8 mouse cellular contexts compared by ENCODE assay signal in genomic region chr4:34958155-34959028, GRCm38 (mm10).
DNase-seq lines count a peak whose midpoint lies in the region; ATAC-seq and TF ChIP-seq lines count a peak whose summit lies in the region.

No protein-coding gene starts in this region.

- no peak overlapping the region for H3K4me2 ChIP-seq in hindbrain, postnatal 0 days (ENCODE audit: low read depth, low read length)
- H3K4me2 ChIP-seq in liver, postnatal 0 days (ENCODE audit: low read depth, low read length): no peak overlapping the region
- no peak overlapping the region; the same call in 1 of the 2 replicates for H3K4me2 ChIP-seq in neural tube, embryonic 14.5 days (ENCODE audit: low read depth, low read length)

- no peak overlapping the region for H3K9ac ChIP-seq in hindbrain, postnatal 0 days (replicated peaks; ENCODE audit: low read length)
- no peak overlapping the region for H3K9ac ChIP-seq in liver, postnatal 0 days (replicated peaks)
- no peak overlapping the region for H3K9ac ChIP-seq in neural tube, embryonic 14.5 days (replicated peaks; ENCODE audit: low read depth, low read length)

- H3K27me3 ChIP-seq in testis, adult 2 months (ENCODE audit: control insufficient read depth, insufficient read depth, low read length): no peaks in the 10 kb centered on the region
- no peaks in the 10 kb centered on the region for H3K27me3 ChIP-seq in forebrain, embryonic 10.5 days (ENCODE audit: poor library complexity, severe bottlenecking)
- no peaks in the 10 kb centered on the region for H3K27me3 ChIP-seq in hindbrain, postnatal 0 days (ENCODE audit: insufficient read depth, low read length)
- no peaks in the 10 kb centered on the region for H3K27me3 ChIP-seq in liver, postnatal 0 days (ENCODE audit: insufficient read depth, low read length)
- H3K27me3 ChIP-seq in neural tube, embryonic 14.5 days (ENCODE audit: control insufficient read depth, insufficient read depth, low read length): no peaks in the 10 kb centered on the region

- TF ChIP-seq EP300 in liver, postnatal 0 days (IDR thresholded peaks at IDR 0.05; ENCODE audit: low read depth): no peak

- H3K9me3 ChIP-seq in forebrain, embryonic 10.5 days: no peaks in the 10 kb centered on the region
- no peaks in the 10 kb centered on the region for H3K9me3 ChIP-seq in hindbrain, postnatal 0 days (ENCODE audit: low read length)
- H3K9me3 ChIP-seq in liver, postnatal 0 days (ENCODE audit: low read length): no peaks in the 10 kb centered on the region
- no peaks in the 10 kb centered on the region for H3K9me3 ChIP-seq in neural tube, embryonic 14.5 days (ENCODE audit: control insufficient read depth, low read length)

- H3K4me3 ChIP-seq in testis, adult 2 months (ENCODE audit: control insufficient read depth, low read depth, low read length): no peak overlapping the region
- no peak overlapping the region for H3K4me3 ChIP-seq in bone marrow, adult 2 months (replicated peaks; ENCODE audit: control insufficient read depth, low read depth, low read length)
- no peak overlapping the region for H3K4me3 ChIP-seq in forebrain, embryonic 10.5 days
- no peak overlapping the region for H3K4me3 ChIP-seq in hindbrain, postnatal 0 days (ENCODE audit: low read length)
- no peak overlapping the region for H3K4me3 ChIP-seq in liver, postnatal 0 days (ENCODE audit: low read depth, low read length)
- no peak overlapping the region for H3K4me3 ChIP-seq in neural tube, embryonic 14.5 days (ENCODE audit: low read depth, low read length)

- peaks cover 8% of the 10 kb centered on the region for H3K4me1 ChIP-seq in testis, adult 2 months (ENCODE audit: control insufficient read depth, insufficient read depth, low read length)
- no peaks in the 10 kb centered on the region for H3K4me1 ChIP-seq in bone marrow, adult 2 months (ENCODE audit: control insufficient read depth, insufficient read depth, low read length)
- peaks cover 8% of the 10 kb centered on the region for H3K4me1 ChIP-seq in forebrain, embryonic 10.5 days
- no peaks in the 10 kb centered on the region for H3K4me1 ChIP-seq in hindbrain, postnatal 0 days (ENCODE audit: insufficient read depth, low read length)
- H3K4me1 ChIP-seq in liver, postnatal 0 days (ENCODE audit: insufficient read depth): no peaks in the 10 kb centered on the region; the same call in 1 of the 2 replicates
- H3K4me1 ChIP-seq in neural tube, embryonic 14.5 days (ENCODE audit: control insufficient read depth, insufficient read depth, low read length): no peaks in the 10 kb centered on the region

- peak; percentile 46; the same call in 1 of the 2 replicates for TF ChIP-seq CTCF in testis, adult 2 months (IDR thresholded peaks at IDR 0.05; ENCODE audit: control insufficient read depth, insufficient read depth, insufficient replicate concordance, low read depth, low read length)
- peak; percentile 29 for TF ChIP-seq CTCF in bone marrow, adult 2 months (IDR thresholded peaks at IDR 0.05; ENCODE audit: control insufficient read depth, insufficient read depth, low read length)
- peak; percentile 82 for TF ChIP-seq CTCF in hindbrain, postnatal 0 days (IDR thresholded peaks at IDR 0.05; ENCODE audit: low read depth)
- TF ChIP-seq CTCF in liver, postnatal 0 days (IDR thresholded peaks at IDR 0.05; ENCODE audit: low read depth): peak; percentile 77

- 46% methylated on average over 12 of the region's 12 CpGs for WGBS in bone marrow, adult 2 months
- WGBS in forebrain, embryonic 10.5 days: 52% methylated on average over 12 of the region's 12 CpGs
- 37% methylated on average over 12 of the region's 12 CpGs for WGBS in hindbrain, postnatal 0 days
- WGBS in liver, postnatal 0 days (ENCODE audit: insufficient replicate concordance): 42% methylated on average over 12 of the region's 12 CpGs
- 38% methylated on average over 12 of the region's 12 CpGs for WGBS in neural tube, embryonic 14.5 days

- ATAC-seq in hindbrain, postnatal 0 days: peak; percentile 70
- peak; percentile 69 for ATAC-seq in liver, postnatal 0 days
- peak; percentile 76 for ATAC-seq in neural tube, embryonic 14.5 days (ENCODE audit: low read depth)
- no peak for ATAC-seq in erythroblast, adult 5-6 weeks (replicated peaks; ENCODE audit: low FRiP score, poor library complexity, severe bottlenecking)

- H3K27ac ChIP-seq in testis, adult 2 months (ENCODE audit: control insufficient read depth, insufficient read depth, low read depth, low read length): no peak overlapping the region
- H3K27ac ChIP-seq in bone marrow, adult 2 months (ENCODE audit: control insufficient read depth, insufficient read depth, low read depth, low read length, poor library complexity): no peak overlapping the region
- no peak overlapping the region for H3K27ac ChIP-seq in forebrain, embryonic 10.5 days
- H3K27ac ChIP-seq in hindbrain, postnatal 0 days: no peak overlapping the region
- no peak overlapping the region for H3K27ac ChIP-seq in liver, postnatal 0 days (ENCODE audit: low read depth)
- no peak overlapping the region for H3K27ac ChIP-seq in neural tube, embryonic 14.5 days (ENCODE audit: low read depth, low read length)

- DNase-seq in testis, postnatal 14 days (ENCODE audit: low spot score): no peak
- peak; percentile 55 for DNase-seq in forebrain, embryonic 10.5 days (ENCODE audit: extremely low spot score, low spot score)
- peak; percentile 82 for DNase-seq in hindbrain, postnatal 0 days (ENCODE audit: low spot score)
- DNase-seq in liver, postnatal 0 days: peak; percentile 37

- no peaks in the 10 kb centered on the region for H3K36me3 ChIP-seq in testis, adult 2 months (ENCODE audit: control insufficient read depth, insufficient read depth, low read length)
- peaks cover 5% of the 10 kb centered on the region; the same call in 1 of the 2 replicates for H3K36me3 ChIP-seq in forebrain, embryonic 10.5 days (replicated peaks)
- H3K36me3 ChIP-seq in hindbrain, postnatal 0 days (ENCODE audit: insufficient read depth, low read length): no peaks in the 10 kb centered on the region
- 0 out of 2 replicates have a peak, but pooled peaks cover under 1% of the 10 kb centered on the region for H3K36me3 ChIP-seq in liver, postnatal 0 days (replicated peaks; ENCODE audit: insufficient read depth, low read length)
- no peaks in the 10 kb centered on the region for H3K36me3 ChIP-seq in neural tube, embryonic 14.5 days (ENCODE audit: control insufficient read depth, insufficient read depth, low read length)

- TF ChIP-seq POLR2A in testis, adult 2 months (IDR thresholded peaks at IDR 0.05; ENCODE audit: control insufficient read depth, low read depth, low read length): no peak
- no peak for TF ChIP-seq POLR2A in bone marrow, adult 2 months (IDR thresholded peaks at IDR 0.05; ENCODE audit: borderline replicate concordance, control insufficient read depth, low read depth, low read length)

Comparison
In these comparisons a context has a peak if more than half of its experiments do, and no peak if none do; other contexts are left out.
1. CTCF ChIP-seq: peak in every context shown above with its lines; median percentile 82 in hindbrain, postnatal 0 days; 77 in liver, postnatal 0 days; 46 in testis, adult 2 months; 29 in bone marrow, adult 2 months.